Mouse (Mus musculus) spleen, postnatal 4 days (tissue): ENCODE measurements around the gene Rprd1b.
A peak's percentile ranks its signal among the peaks of the same experiment; 100 is the strongest.
"Not testable (repeated sequence)": the region's sequence is repeated elsewhere in the genome, so short reads cannot be mapped to it uniquely, and the experiment has no call there.

Experiments used
- DNase-seq, 2 experiments: peaks; one replicate each; pipeline ENCODE4 v3.0.0; 2022; ENCODE audit warnings: low spot score in 2 of 2

Rprd1b gene

GRCm38 (mm10) chr2:158043504-158043903 lies 15.2 kb downstream of the Rprd1b start:
- no peak for DNase-seq

GRCm38 (mm10) chr2:158046186-158046585 lies 17.9 kb downstream of the Rprd1b start:
- DNase-seq, result no peak

GRCm38 (mm10) chr2:158047903-158048302 lies 19.6 kb downstream of the Rprd1b start:
- DNase-seq, result peak; percentile 69 to 84

- DNase-seq, result no peak
These were observed 20.4 kb downstream of the Rprd1b start for GRCm38 (mm10) chr2:158048718-158049117.

- DNase-seq, result no peak
These were observed 21.8 kb downstream of the Rprd1b start for GRCm38 (mm10) chr2:158050116-158050515.

GRCm38 (mm10) chr2:158054596-158054995 lies 26.3 kb downstream of the Rprd1b start:
- DNase-seq, result no peak

GRCm38 (mm10) chr2:158055383-158055782 lies 27.1 kb downstream of the Rprd1b start:
- DNase-seq, result not testable (repeated sequence)

GRCm38 (mm10) chr2:158057030-158057429 lies 28.7 kb downstream of the Rprd1b start:
- DNase-seq, result no peak

GRCm38 (mm10) chr2:158058534-158058933 lies 30.2 kb downstream of the Rprd1b start:
- DNase-seq, result no peak

- no peak for DNase-seq
These were observed 31.4 kb downstream of the Rprd1b start for GRCm38 (mm10) chr2:158059666-158060105.

GRCm38 (mm10) chr2:158063036-158063435 lies 34.7 kb downstream of the Rprd1b start:
- no peak for DNase-seq

GRCm38 (mm10) chr2:158064571-158065048 lies 36.3 kb downstream of the Rprd1b start:
- no peak for DNase-seq

GRCm38 (mm10) chr2:158065064-158065463 lies 36.8 kb downstream of the Rprd1b start:
- DNase-seq, result no peak

GRCm38 (mm10) chr2:158066456-158066855 lies 38.2 kb downstream of the Rprd1b start:
- DNase-seq, result no peak

GRCm38 (mm10) chr2:158067260-158067824 lies 39.0 kb downstream of the Rprd1b start:
- no peak for DNase-seq

- DNase-seq, result no peak
These were observed 40.2 kb downstream of the Rprd1b start for GRCm38 (mm10) chr2:158068444-158068971.

GRCm38 (mm10) chr2:158070885-158071632 lies 42.8 kb downstream of the Rprd1b start:
- no peak for DNase-seq

GRCm38 (mm10) chr2:158071633-158071995 lies 43.3 kb downstream of the Rprd1b start:
- DNase-seq, result no peak

GRCm38 (mm10) chr2:158074835-158075234 lies 46.5 kb downstream of the Rprd1b start:
- DNase-seq, result no peak

- DNase-seq, result no peak
These were observed 48.4 kb downstream of the Rprd1b start for GRCm38 (mm10) chr2:158076690-158077089.

- no peak for DNase-seq
These were observed 49.7 kb downstream of the Rprd1b start for GRCm38 (mm10) chr2:158077981-158078380.

GRCm38 (mm10) chr2:158078971-158079370 lies 50.7 kb downstream of the Rprd1b start:
- DNase-seq, result no peak

- no peak for DNase-seq
These were observed 51.6 kb downstream of the Rprd1b start for GRCm38 (mm10) chr2:158079843-158080395.
